Mouse (Mus musculus) embryonic facial prominence, embryonic 15.5 days (tissue): ENCODE measurements around the gene Gramd1a. TPM values are rescaled to one million over a fixed set of nuclear protein-coding genes. Genes with fewer than 3 reads are reported as not detected.

Source experiments
- ATAC-seq: fragments of 200-750 bp; cut with Nextera tagmentation; 2 replicates; pipeline ENCODE4 v1.8.0; 2017; ENCODE audit warnings: low read depth, moderate TSS enrichment; ENCODE audit not compliant: insufficient number of reproducible peaks, low FRiP score, low TSS enrichment
- H3K27ac ChIP-seq: fragments of 300-500 bp; sonication (generic); replicated peaks from 2 replicates; pipeline ENCODE4 v1.5.1; 2015; ENCODE audit warnings: mild to moderate bottlenecking, inconsistent platforms
- H3K27me3 ChIP-seq: fragments of 300-500 bp; sonication (generic); 2 replicates; pipeline ENCODE4 v1.6.1; 2015; ENCODE audit warnings: inconsistent platforms
- H3K36me3 ChIP-seq: fragments of 300-500 bp; sonication (generic); 2 replicates; pipeline ENCODE4 v1.6.1; 2015; ENCODE audit warnings: mild to moderate bottlenecking, inconsistent platforms
- H3K4me1 ChIP-seq: fragments of 300-500 bp; sonication (generic); 2 replicates; pipeline ENCODE4 v1.6.1; 2015; ENCODE audit warnings: inconsistent platforms
- H3K4me2 ChIP-seq: fragments of 300-500 bp; sonication (generic); replicated peaks from 2 replicates; pipeline ENCODE4 v1.6.1; 2015; ENCODE audit warnings: mild to moderate bottlenecking, inconsistent platforms
- H3K4me3 ChIP-seq: fragments of 300-500 bp; sonication (generic); replicated peaks from 2 replicates; pipeline ENCODE4 v1.5.1; 2015; ENCODE audit warnings: mild to moderate bottlenecking, inconsistent platforms
- H3K9ac ChIP-seq: fragments of 300-500 bp; sonication (generic); 2 replicates; pipeline ENCODE4 v1.6.1; 2015; ENCODE audit warnings: inconsistent platforms
- H3K9me3 ChIP-seq: fragments of 300-500 bp; sonication (generic); replicated peaks from 2 replicates; pipeline ENCODE4 v1.6.1; 2016; ENCODE audit warnings: inconsistent platforms
- whole genome bisulfite sequencing: fragments of 180-500 bp; shearing (Covaris S2); methylation state at CpG from one replicate; pipeline ENCODE4 v1.1.7; 2015; 5-methylcytosine and 5-hydroxymethylcytosine counted together
- polyA plus RNA-seq: library from polyadenylated mRNA; unstranded; fragments of >200 nt; fragmentation: Nextera tagmentation; extraction: Ambion mirVana; gene quantifications from 2 replicates; pipeline ENCODE4 v1.2.1, GENCODE M21; 2015

Gene Gramd1a
- polyA plus RNA-seq, 1 experiment from 2014 or later = 75.2 TPM

- ATAC-seq = no peak
- 43% methylated on average over 2 of the region's 2 CpGs for WGBS
Measured at GRCm38 (mm10) chr7:31087262-31087661, 68.4 kb downstream of the Gramd1a start.

DNA sequence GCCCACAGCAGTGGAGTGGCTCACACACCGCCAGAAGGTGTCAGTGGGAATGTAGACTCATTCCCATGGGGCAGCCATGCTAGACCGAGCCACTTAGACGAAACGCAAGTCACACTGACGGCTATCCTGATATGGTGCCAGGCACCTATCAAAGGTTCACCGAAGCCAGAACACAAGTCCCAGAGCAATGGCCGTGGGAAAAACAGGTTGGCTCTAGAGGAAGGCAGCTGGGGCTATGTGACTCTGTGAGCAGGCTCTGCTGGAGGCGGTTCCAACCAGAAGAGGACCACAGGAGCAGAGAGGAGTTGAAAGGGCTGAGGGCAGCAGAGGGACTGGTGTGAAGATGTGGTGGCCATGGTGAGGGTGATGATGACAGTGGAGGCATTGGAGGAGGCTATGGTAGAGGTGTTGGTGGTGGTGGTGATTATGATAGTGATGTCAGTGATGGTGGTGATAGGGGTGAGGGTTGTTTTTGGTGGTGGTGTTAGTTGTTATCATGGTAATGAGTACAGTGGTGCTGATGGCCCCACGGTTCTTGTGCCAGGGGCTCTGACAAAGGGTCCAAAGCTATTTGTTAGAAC lies 69.4 kb downstream of the Gramd1a start:
- ATAC-seq = no peak
- 0 out of 2 replicates have a peak overlapping the region, but pooled peaks have one; percentile 0 for H3K27ac ChIP-seq

More at GRCm38 (mm10) chr7:31087262-31087661, 68.4 kb downstream of the Gramd1a start:
- Histone ChIP-seq H3K27ac (no peak overlapping the region), H3K9me3 (no peaks in the 10 kb centered on the region), H3K36me3 (no peaks in the 10 kb centered on the region), H3K4me3 (no peak overlapping the region), H3K4me1 (peaks cover 24% of the 10 kb centered on the region), H3K9ac (no peak overlapping the region), H3K27me3 (no peaks in the 10 kb centered on the region), H3K4me2 (no peak overlapping the region)

GRCm38 (mm10) chr7:31085171-31085570 lies 70.5 kb downstream of the Gramd1a start:
- H3K36me3 ChIP-seq = no peaks in the 10 kb centered on the region
- H3K27me3 ChIP-seq = no peaks in the 10 kb centered on the region
- WGBS = 18% methylated on average over 3 of the region's 3 CpGs
- no peak overlapping the region for H3K4me2 ChIP-seq
- H3K4me1 ChIP-seq = peaks cover 24% of the 10 kb centered on the region
- no peaks in the 10 kb centered on the region for H3K9me3 ChIP-seq
- no peak overlapping the region for H3K4me3 ChIP-seq
- peak overlapping the region; percentile 60 for H3K27ac ChIP-seq
- no peak overlapping the region for H3K9ac ChIP-seq
- no peak; the same call in 1 of the 2 replicates for ATAC-seq

More for the DNA sequence above, 69.4 kb downstream of the Gramd1a start:
- Histone ChIP-seq H3K4me1 (peaks cover 24% of the 10 kb centered on the region), H3K9ac (no peak overlapping the region), H3K9me3 (no peaks in the 10 kb centered on the region), H3K4me3 (no peak overlapping the region), H3K4me2 (no peak overlapping the region), H3K27me3 (no peaks in the 10 kb centered on the region), H3K36me3 (no peaks in the 10 kb centered on the region)
- WGBS = 88% methylated on average over 9 of the region's 9 CpGs

DNA sequence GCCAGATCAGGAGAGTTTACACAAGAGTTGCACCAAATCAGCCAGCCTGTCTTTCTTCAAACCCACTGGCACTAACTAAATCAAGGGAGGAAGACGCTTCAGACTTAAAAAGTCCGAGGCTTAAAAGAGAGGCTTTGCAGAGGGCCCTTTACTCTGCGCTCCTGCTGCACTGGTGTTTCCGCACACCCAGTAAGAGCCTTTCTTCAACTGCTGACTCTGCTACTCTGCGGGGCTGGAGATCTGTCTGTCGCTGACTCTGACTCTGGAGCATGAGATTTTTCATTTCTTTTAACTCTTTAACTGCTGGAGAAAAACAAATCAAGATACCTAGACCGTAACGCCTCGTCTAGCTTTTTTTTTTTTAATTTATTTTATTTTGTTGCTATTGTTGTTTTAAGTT lies 71.6 kb downstream of the Gramd1a start:
- H3K27ac ChIP-seq = peak overlapping the region; percentile 60
- ATAC-seq = no peak

GRCm38 (mm10) chr7:31082831-31083588 lies 72.7 kb downstream of the Gramd1a start:
- Histone ChIP-seq H3K9me3 (no peaks in the 10 kb centered on the region), H3K4me3 (no peak overlapping the region), H3K27me3 (no peaks in the 10 kb centered on the region), H3K27ac (peak overlapping the region; percentile 60; the same call in 1 of the 2 replicates), H3K4me2 (no peak overlapping the region), H3K9ac (no peak overlapping the region), H3K4me1 (peaks cover 26% of the 10 kb centered on the region), H3K36me3 (no peaks in the 10 kb centered on the region)
- WGBS = 44% methylated on average over 14 of the region's 14 CpGs
- peak; percentile 46; the same call in 1 of the 2 replicates for ATAC-seq

More for the DNA sequence above, 71.6 kb downstream of the Gramd1a start:
- Histone ChIP-seq H3K4me2 (no peak overlapping the region), H3K4me3 (no peak overlapping the region), H3K9ac (no peak overlapping the region), H3K9me3 (no peaks in the 10 kb centered on the region), H3K36me3 (no peaks in the 10 kb centered on the region), H3K27me3 (no peaks in the 10 kb centered on the region), H3K4me1 (peaks cover 24% of the 10 kb centered on the region)
- 37% methylated on average over 9 of the region's 9 CpGs for WGBS

DNA sequence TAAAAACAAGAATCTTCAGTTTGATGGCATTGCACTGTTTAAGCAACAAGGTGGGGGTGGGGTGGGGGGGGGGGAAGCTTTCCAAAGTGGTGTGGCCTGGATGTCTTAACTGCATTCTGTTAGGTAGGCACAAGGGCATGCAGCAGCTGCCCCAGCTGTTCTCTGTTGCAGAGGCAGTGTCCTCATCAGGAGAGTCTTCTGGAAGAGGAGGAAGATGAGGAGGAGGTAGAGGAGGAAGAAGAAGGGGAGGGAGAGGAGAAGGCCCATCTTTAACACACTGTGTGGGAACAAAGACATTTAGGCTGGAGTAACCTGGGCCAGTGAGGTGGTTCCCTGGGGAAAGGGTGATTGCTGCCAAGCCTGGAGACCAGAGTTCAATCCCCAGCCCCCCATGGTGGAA lies 73.6 kb downstream of the Gramd1a start:
- no peak overlapping the region for H3K27ac ChIP-seq
- H3K36me3 ChIP-seq = no peaks in the 10 kb centered on the region
- H3K4me1 ChIP-seq = peaks cover 35% of the 10 kb centered on the region
- no peaks in the 10 kb centered on the region for H3K27me3 ChIP-seq
- H3K4me3 ChIP-seq = no peak overlapping the region
- H3K9me3 ChIP-seq = no peaks in the 10 kb centered on the region
- no peak for ATAC-seq
- no peak overlapping the region for H3K9ac ChIP-seq
- no peak overlapping the region for H3K4me2 ChIP-seq

DNA sequence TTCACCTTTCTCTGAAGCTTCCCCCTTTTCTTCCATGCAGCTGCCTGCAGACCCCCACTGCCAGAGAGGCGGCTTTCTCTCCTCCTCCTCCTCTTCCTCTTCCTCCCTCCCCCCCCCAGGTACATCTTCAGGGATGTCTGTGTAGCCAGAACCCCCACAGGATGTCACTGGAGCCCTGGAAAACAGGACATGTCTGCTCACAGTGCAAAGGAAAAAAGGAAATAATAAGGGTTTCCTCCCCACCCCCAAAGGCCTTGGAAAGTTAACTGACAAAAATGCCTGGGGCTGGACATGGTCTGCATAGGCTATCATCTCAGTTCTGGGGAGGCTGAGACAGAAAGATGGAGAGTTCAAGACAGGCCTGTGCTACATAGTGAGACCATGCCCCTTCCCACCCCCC lies 74.6 kb downstream of the Gramd1a start:
- H3K27me3 ChIP-seq = no peaks in the 10 kb centered on the region
- H3K4me1 ChIP-seq = peaks cover 41% of the 10 kb centered on the region
- H3K4me2 ChIP-seq = no peak overlapping the region
- no peaks in the 10 kb centered on the region for H3K9me3 ChIP-seq
- no peak overlapping the region for H3K27ac ChIP-seq
- no peak overlapping the region for H3K4me3 ChIP-seq
- H3K9ac ChIP-seq = no peak overlapping the region
- ATAC-seq = no peak
- WGBS = 26% methylated on average over 1 of the region's 1 CpGs
- no peaks in the 10 kb centered on the region for H3K36me3 ChIP-seq

- no peak overlapping the region for H3K4me2 ChIP-seq
- H3K27me3 ChIP-seq = no peaks in the 10 kb centered on the region
- 27% methylated on average over 3 of the region's 3 CpGs for WGBS
- H3K36me3 ChIP-seq = no peaks in the 10 kb centered on the region
- no peaks in the 10 kb centered on the region for H3K9me3 ChIP-seq
- no peak overlapping the region for H3K27ac ChIP-seq
- no peak for ATAC-seq
- no peak overlapping the region for H3K4me3 ChIP-seq
- H3K4me1 ChIP-seq = peaks cover 41% of the 10 kb centered on the region
- H3K9ac ChIP-seq = no peak overlapping the region
Measured at GRCm38 (mm10) chr7:31080611-31081010, 75.1 kb downstream of the Gramd1a start.

Other genes starting within 250 kb of the Gramd1a start
- gene Mag, start 241.0 kb downstream of the Gramd1a start, polyA plus RNA-seq = 1.00 and 1.4 TPM in 2 replicates
- 0.93 TPM in 1 of 2 replicates, not detected in the other for gene Hamp2, start 231.2 kb downstream of the Gramd1a start, polyA plus RNA-seq
- not detected in 2 replicates for gene Hamp, start 211.9 kb downstream of the Gramd1a start, polyA plus RNA-seq
- 23.3 and 25.0 TPM in 2 replicates for gene Usf2, start 199.1 kb downstream of the Gramd1a start, polyA plus RNA-seq
- gene Lsr, start 182.4 kb downstream of the Gramd1a start, polyA plus RNA-seq = 40.8 and 47.2 TPM in 2 replicates
- gene Fam187b, start 182.1 kb downstream of the Gramd1a start, polyA plus RNA-seq = 3.3 and 4.8 TPM in 2 replicates
- gene Fxyd5, start 113.4 kb downstream of the Gramd1a start, polyA plus RNA-seq = 43.8 and 46.2 TPM in 2 replicates
- 10.6 and 12.3 TPM in 2 replicates for gene Fxyd7, start 104.4 kb downstream of the Gramd1a start, polyA plus RNA-seq
- 115 and 119 TPM in 2 replicates for gene Fxyd1, start 98.7 kb downstream of the Gramd1a start, polyA plus RNA-seq
- 1.7 and 2.1 TPM in 2 replicates for gene Lgi4, start 96.6 kb downstream of the Gramd1a start, polyA plus RNA-seq
- gene Fxyd3, start 79.2 kb downstream of the Gramd1a start, polyA plus RNA-seq = 108 and 127 TPM in 2 replicates
- 5.4 and 5.7 TPM in 2 replicates for gene Hpn, start 40.6 kb downstream of the Gramd1a start, polyA plus RNA-seq
- gene Scn1b, start 28.9 kb downstream of the Gramd1a start, polyA plus RNA-seq = 7.1 and 7.8 TPM in 2 replicates
- gene Scgb2b2, start 134.6 kb upstream of the Gramd1a start, polyA plus RNA-seq = not detected in 2 replicates
- gene Scgb1b2, start 135.9 kb upstream of the Gramd1a start, polyA plus RNA-seq = not detected in 2 replicates
- gene Scgb2b3, start 206.2 kb upstream of the Gramd1a start, polyA plus RNA-seq = not detected in 2 replicates
- gene Scgb1b3, start 219.7 kb upstream of the Gramd1a start, polyA plus RNA-seq = not detected in 2 replicates